Mouse (Mus musculus): ENCODE data around the gene Farsa.
A peak's percentile ranks its signal among the peaks of the same experiment; 100 is the strongest.

Farsa gene

GRCm38 (mm10) chr8:84910551-84910950, 53.8 kb downstream of the Farsa start:
- DNase-seq (ENCODE audit: low spot score in 2 of 2) = no peak

DNA sequence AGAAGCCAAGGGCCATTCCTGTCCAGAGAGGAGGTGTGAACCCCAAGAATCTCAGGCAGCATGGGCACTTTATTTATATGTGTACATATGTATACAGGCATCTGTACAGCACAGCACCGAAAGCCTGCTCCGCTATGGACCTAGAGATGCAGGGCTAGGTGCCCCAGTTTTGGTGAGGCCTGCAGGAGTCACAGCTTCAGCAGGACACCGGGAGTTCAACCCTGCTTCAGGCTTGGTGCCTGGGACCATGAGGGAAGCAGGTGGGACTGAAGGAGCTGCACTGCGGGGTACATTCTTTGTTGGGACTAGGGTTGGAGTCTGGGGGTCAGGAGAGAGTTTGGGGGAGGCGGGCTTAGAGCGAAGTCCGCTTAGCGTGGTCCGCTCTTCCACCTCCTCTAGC, 55.1 kb downstream of the Farsa start:
- no peak for DNase-seq (ENCODE audit: low spot score in 2 of 2)

GRCm38 (mm10) chr8:84912391-84912790, 55.6 kb downstream of the Farsa start:
- DNase-seq (ENCODE audit: low spot score in 2 of 2) = no peak

- DNase-seq (ENCODE audit: low spot score in 2 of 2) = peak in 1 of 2 experiments; percentile 69
Measured at GRCm38 (mm10) chr8:84912895-84913501, 56.2 kb downstream of the Farsa start.

DNA sequence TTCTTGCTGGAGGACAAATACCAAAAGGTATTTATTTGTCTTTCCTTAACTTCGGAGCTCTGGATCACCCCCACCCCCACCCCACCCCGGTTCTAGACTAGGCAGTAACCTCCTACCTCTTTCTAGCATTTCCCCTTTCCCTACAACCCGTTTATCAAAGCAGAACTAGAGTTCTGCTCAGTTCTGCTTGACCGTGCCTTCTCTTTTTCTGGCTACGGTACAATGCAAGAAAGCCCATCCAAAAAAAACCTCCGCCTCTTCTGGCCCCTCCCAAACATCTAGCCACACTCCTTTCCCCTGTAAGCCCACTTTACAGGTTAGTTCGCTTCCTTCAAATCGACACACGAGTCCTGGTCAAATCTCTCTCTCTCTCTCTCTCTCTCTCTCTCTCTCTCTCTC, 56.7 kb downstream of the Farsa start:
- DNase-seq (ENCODE audit: low spot score in 2 of 2) = no peak

- no peak for DNase-seq (ENCODE audit: low spot score in 2 of 2)
Measured at GRCm38 (mm10) chr8:84913960-84914359, 57.2 kb downstream of the Farsa start.

DNA sequence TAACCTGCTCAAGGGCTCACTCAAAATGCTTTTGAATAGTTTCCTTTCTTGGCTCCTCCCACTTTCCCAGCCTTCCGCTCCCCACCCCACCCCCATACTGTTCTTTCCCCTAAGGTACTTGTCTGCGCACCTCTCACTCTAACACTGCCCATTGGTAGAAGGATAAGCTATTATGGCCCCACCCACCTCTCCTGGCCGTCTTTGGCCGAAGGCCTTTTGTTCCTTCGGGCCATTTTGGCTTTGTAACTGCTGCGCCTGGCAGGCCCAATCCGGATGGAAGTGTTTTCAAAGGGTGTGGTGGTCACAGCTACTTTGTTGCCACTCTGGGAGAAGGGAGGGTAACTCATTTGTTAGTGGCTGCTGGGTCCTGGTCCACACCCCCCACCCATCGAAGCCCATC, 58.5 kb downstream of the Farsa start:
- DNase-seq (ENCODE audit: low spot score in 2 of 2) = no peak

GRCm38 (mm10) chr8:84917781-84918180, 61.0 kb downstream of the Farsa start:
- DNase-seq (ENCODE audit: low spot score in 2 of 2) = no peak

DNA sequence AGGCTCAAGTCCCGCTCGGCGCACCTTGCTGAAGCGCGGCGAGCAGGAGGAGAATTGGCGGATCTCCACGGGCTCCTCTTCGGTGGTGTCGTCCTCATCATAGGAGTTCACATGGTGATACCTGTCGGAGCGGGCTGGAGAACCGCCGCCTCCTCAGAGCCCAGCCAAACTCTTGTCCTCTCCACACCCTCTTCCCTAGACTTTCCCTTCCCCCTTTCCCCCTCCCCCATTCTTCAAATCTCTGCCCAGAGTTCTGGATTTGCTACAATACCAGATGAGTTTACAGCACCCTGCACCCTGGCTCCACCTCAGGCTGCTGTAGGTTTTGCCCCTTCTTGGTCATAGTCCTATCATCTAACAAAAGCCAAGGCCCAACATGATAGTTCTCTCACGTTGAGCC, 61.9 kb downstream of the Farsa start:
- no peak for DNase-seq (ENCODE audit: low spot score in 2 of 2)
